21 mouse cellular contexts compared by ENCODE assay signal in the genomic region with DNA sequence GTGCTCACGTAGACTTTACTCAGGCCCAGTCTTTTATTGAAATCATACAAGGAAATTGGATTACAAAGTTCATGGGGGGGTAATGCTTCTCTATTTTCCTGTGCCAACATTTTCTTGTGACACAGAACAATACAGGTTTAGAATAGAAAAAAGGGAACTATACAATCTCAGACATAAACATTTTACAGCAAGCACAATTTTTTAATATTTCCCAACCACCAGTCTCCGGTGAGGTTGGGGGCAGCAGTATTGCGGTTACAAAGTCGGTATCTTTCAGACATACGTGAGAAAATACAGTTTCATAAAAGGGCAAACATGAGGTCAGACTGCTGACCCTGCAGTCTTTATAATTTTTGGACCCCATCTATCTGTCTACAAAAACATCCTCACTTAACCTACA. TPM values are rescaled to one million over a fixed set of nuclear protein-coding genes. Genes with fewer than 3 reads are reported as not detected.
"Had no signal": no experiment of that assay in that cellular context is flagged by ENCODE, and none has a peak within 500 bp of the region (broad histone marks: within the 10 kb centered on the region; RNA-seq: fewer than 3 reads in every experiment).

No protein-coding gene starts in this region.

- ATAC-seq: midbrain, embryonic 16.5 days had no signal

- H3K27me3 ChIP-seq: neural tube, embryonic 13.5 days; neural tube, embryonic 15.5 days had no signal

- H3K4me3 ChIP-seq: megakaryocyte, embryonic 14.5 days; midbrain, embryonic 12.5 days; myocyte; neural tube, embryonic 13.5 days; neural tube, embryonic 15.5 days had no signal

- H3K27ac ChIP-seq: macrophage; midbrain, embryonic 12.5 days; neural tube, embryonic 13.5 days; neural tube, embryonic 15.5 days had no signal

- H3K9me3 ChIP-seq: megakaryocyte, embryonic 14.5 days; midbrain, embryonic 12.5 days; neural tube, embryonic 13.5 days; neural tube, embryonic 15.5 days had no signal

- H3K36me3 ChIP-seq: midbrain, embryonic 12.5 days; neural tube, embryonic 13.5 days; neural tube, embryonic 15.5 days had no signal

- H3K4me1 ChIP-seq: neural tube, embryonic 13.5 days; neural tube, embryonic 15.5 days had no signal

- H3K9ac ChIP-seq: lung, embryonic 14.5 days; midbrain, embryonic 12.5 days; neural tube, embryonic 13.5 days; neural tube, embryonic 15.5 days had no signal

- H3K4me2 ChIP-seq: lung, embryonic 14.5 days; midbrain, embryonic 12.5 days; neural tube, embryonic 13.5 days; neural tube, embryonic 15.5 days had no signal

- DNase-seq: lung, adult 18-20 months; lung, embryonic 14.5 days; lung, postnatal 14 days; lung, postnatal 36 days; midbrain, embryonic 14.5 days; retina, postnatal 1 day; right cerebral cortex, adult 18-20 months; right cerebral cortex, postnatal 25 days; right cerebral cortex, postnatal 4 days; spleen, adult 18-20 months; thymus, adult 18-20 months; thymus, postnatal 14 days; thymus, postnatal 36 days had no signal

RNA-seq across cellular contexts. Expression of a gene that starts 20.1 kb away (rescaled TPM):
- polyA plus RNA-seq: liver, embryonic 16.5 days; lung, embryonic 14.5 days; macrophage; myocyte had no signal
